Mouse (Mus musculus) C2C12 (cell line): ENCODE measurements around the gene Gde1.

Experiments
- CEBPB ChIP-seq: IDR thresholded peaks from one replicate; pipeline ENCODE4 v1.6.1; 2011; ENCODE audit warnings: low read depth, mild to moderate bottlenecking, control low read depth, moderate library complexity
- CTCF ChIP-seq: IDR thresholded peaks from one replicate; pipeline ENCODE4 v1.5.1; 2011; ENCODE audit not compliant: control insufficient read depth, insufficient read depth, insufficient read length
- FOSL1 ChIP-seq: IDR thresholded peaks from one replicate; pipeline ENCODE4 v1.8.0; 2011; ENCODE audit warnings: mild to moderate bottlenecking, low read length; ENCODE audit not compliant: poor library complexity, insufficient read depth, severe bottlenecking
- MAX ChIP-seq: IDR thresholded peaks from one replicate; pipeline ENCODE4 v1.6.1; 2011; ENCODE audit warnings: mild to moderate bottlenecking, control low read depth
- MYOD1 ChIP-seq: IDR thresholded peaks from one replicate; pipeline ENCODE4 v1.6.1; 2011; ENCODE audit warnings: low read depth; ENCODE audit not compliant: control insufficient read depth, insufficient read length
- MYOG ChIP-seq: IDR thresholded peaks from one replicate; pipeline ENCODE4 v1.6.1; 2011; ENCODE audit not compliant: control insufficient read depth, insufficient read length; ENCODE audit errors: extremely low read depth
- USF1 ChIP-seq: IDR thresholded peaks from one replicate; pipeline ENCODE4 v1.6.1; 2011; ENCODE audit warnings: low read depth, mild to moderate bottlenecking, control low read depth, moderate library complexity

GRCm38 (mm10) chr7:118698882-118699281, 6.7 kb downstream of the Gde1 start:
- TF ChIP-seq CTCF = no peak
- TF ChIP-seq MYOD1 = no peak
- no peak for TF ChIP-seq MAX
- no peak for TF ChIP-seq FOSL1
- no peak for TF ChIP-seq MYOG
- TF ChIP-seq USF1 = no peak
- peak; percentile 62 for TF ChIP-seq CEBPB
